Mouse (Mus musculus) ovary, adult 10 weeks (tissue): ENCODE data around the gene Zfp668. TPM values are rescaled to one million over a fixed set of nuclear protein-coding genes. Genes with fewer than 3 reads are reported as not detected.

Source experiments
- polyA plus RNA-seq: library from polyadenylated mRNA; stranded (reverse); fragments of 350-450 nt; fragmentation: Illumina TruSeq; extraction: RNeasy Lipid Tissue Mini Kit (QIAGEN cat#74804); gene quantifications from one replicate; pipeline ENCODE4 v1.2.3, GENCODE M21; 2014

The Zfp668 gene
- 4.3 TPM for polyA plus RNA-seq

GRCm38 (mm10) chr7:127876467-127877348, at the start of gene Zfp668:
TSS of gene Zfp668 (minus strand) at chr7:127876828.

GRCm38 (mm10) chr7:127912190-127912871, 35.7 kb upstream of the Zfp668 start, which contains the start of gene Kat8:
TSS of gene Kat8 (plus strand) at chr7:127912516.

GRCm38 (mm10) chr7:127903971-127904796, 27.6 kb upstream of the Zfp668 start, which contains the start of gene Bckdk:
TSS of gene Bckdk (plus strand) at chr7:127904082.

GRCm38 (mm10) chr7:127895442-127895841, 18.8 kb upstream of the Zfp668 start, which contains the start of the genes Gm21974 and Vkorc1:
TSS of gene Gm21974 (minus strand) at chr7:127895454.
TSS of gene Vkorc1 (minus strand) at chr7:127895617.

GRCm38 (mm10) chr7:127890798-127891197, 14.2 kb upstream of the Zfp668 start, which contains the start of gene Prss53:
TSS of gene Prss53 (minus strand) at chr7:127890970.

GRCm38 (mm10) chr7:127876041-127876466, 574 bp downstream of the Zfp668 start, which contains the start of gene Zfp646:
TSS of gene Zfp646 (plus strand) at chr7:127876221.

GRCm38 (mm10) chr7:127824176-127824871, 52.3 kb downstream of the Zfp668 start, which contains the start of the genes Stx4a and Stx1b:
TSS of gene Stx4a (plus strand) at chr7:127824294.
TSS of gene Stx1b (minus strand) at chr7:127824549.

Other genes starting within 250 kb of the Zfp668 start
- 6.5 TPM for gene Bcl7c, start 167.9 kb downstream of the Zfp668 start, polyA plus RNA-seq
- 2.4 TPM for gene Ctf1, start 164.1 kb downstream of the Zfp668 start, polyA plus RNA-seq
- gene Ctf2, start 144.7 kb downstream of the Zfp668 start, polyA plus RNA-seq: not detected
- gene Fbxl19, start 132.3 kb downstream of the Zfp668 start, polyA plus RNA-seq: 0.66 TPM
- gene Orai3, start 107.0 kb downstream of the Zfp668 start, polyA plus RNA-seq: 2.7 TPM
- 6.6 TPM for gene Setd1a, start 100.2 kb downstream of the Zfp668 start, polyA plus RNA-seq
- not detected for gene Gm49388, start 91.2 kb downstream of the Zfp668 start, polyA plus RNA-seq
- 8.1 TPM for gene Hsd3b7, start 76.2 kb downstream of the Zfp668 start, polyA plus RNA-seq
- 12.8 TPM for gene Stx4a, start 52.5 kb downstream of the Zfp668 start, polyA plus RNA-seq
- 1.1 TPM for gene Stx1b, start 52.3 kb downstream of the Zfp668 start, polyA plus RNA-seq
- gene Zfp646, start 607 bp downstream of the Zfp668 start, polyA plus RNA-seq: 9.1 TPM
- not detected for gene Prss53, start 14.1 kb upstream of the Zfp668 start, polyA plus RNA-seq
- not detected for gene Gm21974, start 18.6 kb upstream of the Zfp668 start, polyA plus RNA-seq
- 68.1 TPM for gene Vkorc1, start 18.8 kb upstream of the Zfp668 start, polyA plus RNA-seq
- 3.2 TPM for gene Bckdk, start 27.3 kb upstream of the Zfp668 start, polyA plus RNA-seq
- 7.5 TPM for gene Kat8, start 35.7 kb upstream of the Zfp668 start, polyA plus RNA-seq
- not detected for gene Prss8, start 53.3 kb upstream of the Zfp668 start, polyA plus RNA-seq
- gene Prss36, start 69.9 kb upstream of the Zfp668 start, polyA plus RNA-seq: not detected
- 903 TPM for gene Fus, start 90.6 kb upstream of the Zfp668 start, polyA plus RNA-seq
- 5.3 TPM for gene Pycard, start 117.0 kb upstream of the Zfp668 start, polyA plus RNA-seq
- gene Trim72, start 127.1 kb upstream of the Zfp668 start, polyA plus RNA-seq: not detected
- gene Itgam, start 185.8 kb upstream of the Zfp668 start, polyA plus RNA-seq: 5.8 TPM
- not detected for gene Gm49368, start 185.9 kb upstream of the Zfp668 start, polyA plus RNA-seq